Mouse (Mus musculus) cerebellum, adult 2 months (tissue): ENCODE measurements around the gene Gpatch3.

Experiments
- CTCF ChIP-seq: fragments of 200-500 bp; IDR thresholded peaks from 2 replicates; pipeline ENCODE4 v1.5.1; 2011; ENCODE audit warnings: low read depth, mild to moderate bottlenecking, control low read depth, low read length, moderate library complexity, borderline replicate concordance; ENCODE audit not compliant: insufficient read depth
- POLR2A ChIP-seq: fragments of 200-500 bp; IDR thresholded peaks from 2 replicates; pipeline ENCODE4 v1.6.1; 2011; ENCODE audit warnings: low read length, control low read depth, borderline replicate concordance; ENCODE audit not compliant: insufficient read depth

DNA sequence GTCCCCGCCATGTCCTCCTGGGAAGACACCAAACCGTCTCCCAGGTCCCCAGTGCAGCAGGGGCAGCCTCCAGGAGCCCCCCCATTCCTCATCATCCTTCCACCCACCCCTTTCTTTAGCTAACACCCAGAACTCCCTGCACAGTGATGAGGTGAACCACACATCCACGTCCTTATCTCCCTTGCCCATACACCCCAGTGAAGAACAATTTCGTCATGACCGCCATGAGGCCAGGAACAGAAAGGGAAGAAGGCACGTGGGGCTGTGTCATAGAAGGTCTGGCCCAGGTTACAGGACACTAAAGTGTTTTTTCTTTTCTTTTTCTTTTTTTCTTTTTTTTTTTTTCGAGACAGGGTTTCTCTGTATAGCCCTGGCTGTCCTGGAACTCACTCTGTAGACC, 50.3 kb downstream of the Gpatch3 start:
- TF ChIP-seq CTCF (no peak), POLR2A (no peak)
